Mouse (Mus musculus): ENCODE measurements around the gene Prss56. TPM values are rescaled to one million over a fixed set of nuclear protein-coding genes. Genes with fewer than 3 reads are reported as not detected.

The Prss56 gene
- total and polyA plus RNA-seq, 2 experiments from 2014 or later: not detected

- ATAC-seq (ENCODE audit: insufficient read depth, low read depth): no peak
- no peak for TF ChIP-seq EP300 (IDR thresholded peaks at IDR 0.05; ENCODE audit: low read depth)
- TF ChIP-seq CTCF (IDR thresholded peaks at IDR 0.05; ENCODE audit: low read depth): no peak
- no peaks in the 10 kb centered on the region for H3K9me3 ChIP-seq (replicated peaks; ENCODE audit: control insufficient read depth, low read length)
- peaks cover 97% of the 10 kb centered on the region for H3K36me3 ChIP-seq (replicated peaks; ENCODE audit: control insufficient read depth, insufficient read depth, low read length)
- H3K9ac ChIP-seq (replicated peaks; ENCODE audit: low read depth, low read length): no peak overlapping the region
- no peak for DNase-seq (ENCODE audit: low spot score)
- no peak overlapping the region for H3K27ac ChIP-seq (ENCODE audit: low read depth)
- H3K27me3 ChIP-seq (ENCODE audit: control insufficient read depth, insufficient read depth, low read length): no peaks in the 10 kb centered on the region
- H3K4me2 ChIP-seq (ENCODE audit: low read depth, low read length): no peak overlapping the region
- H3K4me1 ChIP-seq (ENCODE audit: control insufficient read depth, insufficient read depth): no peaks in the 10 kb centered on the region
- H3K4me3 ChIP-seq (ENCODE audit: low read depth, low read length): no peak overlapping the region
- 83% methylated on average over 7 of the region's 7 CpGs for WGBS
Observed at GRCm38 (mm10) chr1:87232197-87232596, 49.1 kb downstream of the Prss56 start.

Other genes with a start within 250 kb of the Prss56 start
- not detected in 2 replicates for gene Alppl2, start 93.4 kb upstream of the Prss56 start, total RNA-seq (2014; rRNA removed; ENCODE audit: low replicate concordance)
- gene Alppl2, start 93.4 kb upstream of the Prss56 start, polyA plus RNA-seq (2015; fragmentation: Nextera tagmentation; extraction: Ambion mirVana): not detected in 2 replicates
- gene Alpi, start 81.7 kb upstream of the Prss56 start, total RNA-seq (2014; rRNA removed; ENCODE audit: low replicate concordance): not detected in 2 replicates
- not detected in 2 replicates for gene Alpi, start 81.7 kb upstream of the Prss56 start, polyA plus RNA-seq (2015; fragmentation: Nextera tagmentation; extraction: Ambion mirVana)
- not detected in 2 replicates for gene Akp3, start 58.3 kb upstream of the Prss56 start, total RNA-seq (2014; rRNA removed; ENCODE audit: low replicate concordance)
- not detected in 2 replicates for gene Akp3, start 58.3 kb upstream of the Prss56 start, polyA plus RNA-seq (2015; fragmentation: Nextera tagmentation; extraction: Ambion mirVana)
- 0.46 and 2.2 TPM in 2 replicates for gene Ecel1, start 26.8 kb upstream of the Prss56 start, total RNA-seq (2014; rRNA removed; ENCODE audit: low replicate concordance)
- gene Ecel1, start 26.8 kb upstream of the Prss56 start, polyA plus RNA-seq (2015; fragmentation: Nextera tagmentation; extraction: Ambion mirVana): 0.41 and 0.55 TPM in 2 replicates
- 0.31 TPM in 1 of 2 replicates, not detected in the other for gene Chrnd, start 7.3 kb downstream of the Prss56 start, total RNA-seq (2014; rRNA removed; ENCODE audit: low replicate concordance)
- not detected in 2 replicates for gene Chrnd, start 7.3 kb downstream of the Prss56 start, polyA plus RNA-seq (2015; fragmentation: Nextera tagmentation; extraction: Ambion mirVana)
- 1.5 TPM in 1 of 2 replicates, not detected in the other for gene Chrng, start 21.3 kb downstream of the Prss56 start, total RNA-seq (2014; rRNA removed; ENCODE audit: low replicate concordance)
- 0.05 and 0.25 TPM in 2 replicates for gene Chrng, start 21.3 kb downstream of the Prss56 start, polyA plus RNA-seq (2015; fragmentation: Nextera tagmentation; extraction: Ambion mirVana)
- 54.9 and 56.2 TPM in 2 replicates for gene Eif4e2, start 30.6 kb downstream of the Prss56 start, total RNA-seq (2014; rRNA removed; ENCODE audit: low replicate concordance)
- 76.2 and 80.9 TPM in 2 replicates for gene Eif4e2, start 30.6 kb downstream of the Prss56 start, polyA plus RNA-seq (2015; fragmentation: Nextera tagmentation; extraction: Ambion mirVana)
- gene Efhd1, start 81.0 kb downstream of the Prss56 start, total RNA-seq (2014; rRNA removed; ENCODE audit: low replicate concordance): 2.3 and 2.5 TPM in 2 replicates
- gene Efhd1, start 81.0 kb downstream of the Prss56 start, polyA plus RNA-seq (2015; fragmentation: Nextera tagmentation; extraction: Ambion mirVana): 0.38 and 0.60 TPM in 2 replicates
- gene Gigyf2, start 143.7 kb downstream of the Prss56 start, total RNA-seq (2014; rRNA removed; ENCODE audit: low replicate concordance): 18.7 and 29.8 TPM in 2 replicates
- 19.9 and 22.6 TPM in 2 replicates for gene Gigyf2, start 143.7 kb downstream of the Prss56 start, polyA plus RNA-seq (2015; fragmentation: Nextera tagmentation; extraction: Ambion mirVana)
- gene Kcnj13, start 211.4 kb downstream of the Prss56 start, total RNA-seq (2014; rRNA removed; ENCODE audit: low replicate concordance): not detected in 2 replicates
- 0.38 and 0.83 TPM in 2 replicates for gene Kcnj13, start 211.4 kb downstream of the Prss56 start, polyA plus RNA-seq (2015; fragmentation: Nextera tagmentation; extraction: Ambion mirVana)